Mouse (Mus musculus): ENCODE measurements at regions not wholly inside any gene's neighbourhood (a gene's known extent, or its start where the extent isn't known, plus 50 kb on each side); places are given as distances from the start of the nearest gene placed in this dataset.

GRCm38 (mm10) chr3:79000293-79000692 is 286.0 kb downstream of the Rapgef2 start:
- no peak for TF ChIP-seq HCFC1 (IDR thresholded peaks at IDR 0.05; ENCODE audit: borderline replicate concordance, insufficient read depth, low read length)
- no peak for TF ChIP-seq MAFK (IDR thresholded peaks at IDR 0.05; ENCODE audit: insufficient read depth, low read depth, low read length)

Measured in ES-E14 (cell line).